Mouse (Mus musculus) G1E (cell line): ENCODE data around the gene Irx2. TPM values are rescaled to one million over a fixed set of nuclear protein-coding genes. Genes with fewer than 3 reads are reported as not detected.

Source experiments
- ATAC-seq: 2 replicates; pipeline ENCODE4 v1.8.0; 2016; ENCODE audit warnings: mild to moderate bottlenecking; ENCODE audit not compliant: insufficient number of reproducible peaks, poor library complexity, low FRiP score, severe bottlenecking; ENCODE audit errors: extremely low read depth
- DNase-seq: peaks from one replicate; pipeline ENCODE4 v3.0.0; 2012; ENCODE audit warnings: low spot score
- H3K27me3 ChIP-seq: 2 replicates; pipeline ENCODE4 v1.6.1; 2012; ENCODE audit warnings: mild to moderate bottlenecking, low read length, inconsistent platforms; ENCODE audit not compliant: insufficient read depth
- H3K36me3 ChIP-seq: replicated peaks from 2 replicates; pipeline ENCODE3; 2012; ENCODE audit warnings: mild to moderate bottlenecking, inconsistent platforms
- H3K4me1 ChIP-seq: 2 replicates; pipeline ENCODE4 v1.6.1; 2012; ENCODE audit warnings: low read depth, low read length, inconsistent platforms, mixed read lengths; ENCODE audit not compliant: insufficient read depth
- H3K4me3 ChIP-seq: 2 replicates; pipeline ENCODE4 v1.5.1; 2012; ENCODE audit warnings: low read depth, mild to moderate bottlenecking, inconsistent platforms, low read length, moderate library complexity, mixed read lengths
- H3K9me3 ChIP-seq: replicated peaks from 2 replicates; pipeline ENCODE4 v1.6.1; 2012; ENCODE audit warnings: inconsistent platforms
- CTCF ChIP-seq: IDR thresholded peaks from 2 replicates; pipeline ENCODE4 v1.5.1; 2012; ENCODE audit warnings: low read depth, low read length, inconsistent platforms, mixed read lengths
- GATA1 ChIP-seq: IDR thresholded peaks from 2 replicates; pipeline ENCODE4 v1.6.1; 2012; ENCODE audit warnings: borderline replicate concordance, low read length, inconsistent platforms, mixed read lengths
- GATA2 ChIP-seq: IDR thresholded peaks from 2 replicates; pipeline ENCODE4 v1.6.1; 2012; ENCODE audit warnings: low read depth, low read length, inconsistent platforms, borderline replicate concordance
- POLR2AphosphoS5 ChIP-seq: IDR thresholded peaks from 2 replicates; pipeline ENCODE4 v1.6.1; 2012; ENCODE audit warnings: low read depth, low read length, inconsistent platforms; ENCODE audit not compliant: insufficient replicate concordance
- TAL1 ChIP-seq: conservative IDR thresholded peaks from 2 replicates; pipeline ENCODE4 v1.6.1; 2012; ENCODE audit warnings: low read depth, low read length, inconsistent platforms, mixed read lengths
- polyA plus RNA-seq: library from polyadenylated mRNA; stranded (reverse); fragments of >175 nt; gene quantifications from 2 replicates; pipeline ENCODE4 v1.2.3, GENCODE M21; 2012
- total RNA-seq, 2 experiments: library from RNA; stranded (forward) in 1 of 2; stranded (reverse) in 1 of 2; fragments of 200-1000 nt in 1 of 2; fragments of >200 nt in 1 of 2; fragmentation: Nextera tagmentation in 1 of 2; gene quantifications; 2 replicates each; pipeline ENCODE4 v1.2.3; 2014 to 2017

Irx2 gene
- total and polyA plus RNA-seq, 3 experiments = 0.49 to 2.4 TPM; not detected in 1

GRCm38 (mm10) chr13:72608706-72609105 lies 19.9 kb upstream of the Irx2 start:
- DNase-seq (no peak), ATAC-seq (no peak)
- Histone ChIP-seq H3K4me1 (no peaks in the 10 kb centered on the region), H3K27me3 (no peaks in the 10 kb centered on the region), H3K9me3 (peaks cover 53% of the 10 kb centered on the region), H3K36me3 (no peaks in the 10 kb centered on the region), H3K4me3 (no peak overlapping the region)
- TF ChIP-seq POLR2AphosphoS5 = no peak
- no peak for TF ChIP-seq GATA1
- TF ChIP-seq GATA2 = no peak
- no peak for TF ChIP-seq CTCF
- no peak for TF ChIP-seq TAL1

GRCm38 (mm10) chr13:72610277-72610676 lies 18.3 kb upstream of the Irx2 start:
- Histone ChIP-seq H3K4me1 (no peaks in the 10 kb centered on the region), H3K4me3 (no peak overlapping the region), H3K9me3 (peaks cover 53% of the 10 kb centered on the region), H3K27me3 (no peaks in the 10 kb centered on the region), H3K36me3 (no peaks in the 10 kb centered on the region)
- ATAC-seq = no peak
- DNase-seq = no peak
- TF ChIP-seq GATA1 (no peak), GATA2 (no peak), CTCF (no peak), POLR2AphosphoS5 (no peak), TAL1 (no peak)

DNA sequence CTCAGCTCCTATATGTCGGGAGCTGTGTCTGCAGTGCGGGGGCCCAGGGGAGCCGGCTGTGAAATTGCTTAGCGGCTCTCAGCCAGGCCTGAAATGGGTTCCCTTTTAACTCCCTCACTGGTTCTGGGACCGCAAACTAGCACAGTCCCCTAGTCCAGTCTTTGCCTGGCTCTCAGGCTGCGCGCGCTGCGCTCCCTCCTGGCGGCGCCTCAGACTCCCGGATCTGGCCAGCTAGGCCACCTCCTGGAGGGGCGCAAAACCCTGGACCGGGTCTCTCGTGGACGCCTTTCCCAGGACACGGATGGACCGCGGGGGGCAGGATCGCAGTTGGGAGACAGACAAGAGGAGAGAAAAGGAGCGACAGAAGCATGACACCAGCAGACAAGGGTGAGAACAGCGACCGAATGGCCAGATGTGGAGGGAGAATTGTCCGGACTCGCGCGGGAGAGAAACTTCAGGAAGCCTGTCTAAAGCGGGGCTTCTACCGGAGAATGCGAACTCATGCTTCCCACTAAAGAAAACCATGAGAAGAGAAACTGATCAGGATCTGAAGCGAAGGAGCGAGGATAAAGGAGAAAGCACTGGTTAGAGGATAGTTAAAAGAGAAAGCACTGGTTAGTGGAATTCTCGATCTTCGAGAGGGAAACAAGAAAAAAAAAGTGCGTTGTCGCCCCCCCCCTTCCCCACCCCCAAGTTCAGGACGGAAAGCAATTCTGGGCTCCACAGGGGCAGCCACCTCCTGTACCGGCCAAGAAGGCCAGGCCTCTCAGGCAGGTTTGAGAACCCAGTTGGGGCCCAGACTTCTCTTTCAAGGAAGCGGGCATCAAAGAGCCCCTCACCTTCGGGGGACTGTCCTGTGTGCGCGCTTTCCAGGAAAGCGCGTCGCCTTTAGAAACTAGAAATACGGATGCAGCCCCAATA lies 4.4 kb upstream of the Irx2 start:
- H3K4me3 ChIP-seq = no peak overlapping the region
- H3K9me3 ChIP-seq = peaks cover 60% of the 10 kb centered on the region
- H3K4me1 ChIP-seq = no peaks in the 10 kb centered on the region
- H3K27me3 ChIP-seq = no peaks in the 10 kb centered on the region; the same call in 1 of the 2 replicates
- no peak for DNase-seq
- no peaks in the 10 kb centered on the region for H3K36me3 ChIP-seq
- no peak for ATAC-seq
- no peak for TF ChIP-seq GATA1
- TF ChIP-seq GATA2 = no peak
- no peak for TF ChIP-seq TAL1
- TF ChIP-seq POLR2AphosphoS5 = no peak
- TF ChIP-seq CTCF = no peak

DNA sequence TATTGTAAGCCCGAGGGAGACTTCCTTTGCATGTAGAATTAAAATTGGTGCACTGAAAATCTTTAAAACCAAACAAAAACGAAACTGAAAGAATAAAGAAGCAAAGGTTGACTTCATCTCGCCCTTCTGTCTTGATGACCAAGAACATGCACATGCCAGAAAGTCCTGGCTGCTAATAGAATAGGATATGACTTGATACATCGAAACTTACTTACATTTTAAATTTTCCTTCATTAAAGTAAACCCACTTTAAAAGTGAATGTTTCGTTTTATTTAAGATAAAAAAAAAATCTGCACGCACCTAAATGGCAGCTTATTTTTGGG lies 3.8 kb upstream of the Irx2 start:
- Histone ChIP-seq H3K36me3 (no peaks in the 10 kb centered on the region), H3K4me1 (no peaks in the 10 kb centered on the region), H3K4me3 (no peak overlapping the region), H3K9me3 (peaks cover 65% of the 10 kb centered on the region), H3K27me3 (no peaks in the 10 kb centered on the region; the same call in 1 of the 2 replicates)
- TF ChIP-seq GATA2 = no peak
- TF ChIP-seq POLR2AphosphoS5 = no peak
- no peak for TF ChIP-seq GATA1
- no peak for TF ChIP-seq CTCF
- TF ChIP-seq TAL1 = no peak
- ATAC-seq = no peak
- DNase-seq = no peak

DNA sequence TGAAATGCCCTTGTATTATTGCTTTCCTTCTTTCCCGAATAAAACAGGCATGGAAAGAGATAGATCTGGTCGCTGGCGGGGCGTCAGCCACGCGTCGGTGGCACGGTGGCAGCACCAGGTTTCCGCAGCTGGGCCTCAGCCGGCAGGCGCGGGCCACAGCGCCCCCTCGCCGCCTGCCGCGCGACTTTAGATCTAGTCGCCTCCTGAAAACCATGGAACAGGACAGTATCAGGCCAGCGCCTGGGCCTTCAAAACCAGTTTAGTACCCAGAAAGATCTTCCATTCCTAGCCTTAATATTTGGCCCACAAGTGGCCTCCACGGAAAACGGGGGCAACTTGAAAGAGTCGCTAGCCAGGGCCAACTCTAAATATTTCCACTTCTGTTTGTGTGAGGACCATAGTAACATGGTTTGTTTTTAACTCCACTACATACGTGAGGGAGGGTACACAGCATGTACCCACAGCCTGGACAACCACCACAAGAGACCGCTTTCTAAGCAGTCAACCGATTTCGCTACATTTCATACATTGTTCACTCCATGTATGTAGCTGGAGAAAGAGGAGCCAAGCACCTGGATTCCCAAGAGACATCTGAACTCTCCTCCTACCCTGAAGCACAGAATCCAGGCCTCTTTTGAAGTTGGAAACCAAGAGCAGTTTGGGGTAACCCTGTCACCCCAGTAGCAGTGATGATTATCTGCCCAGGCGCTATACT lies 3.2 kb upstream of the Irx2 start:
- no peak for TF ChIP-seq TAL1
- no peak for TF ChIP-seq POLR2AphosphoS5
- TF ChIP-seq CTCF = no peak
- TF ChIP-seq GATA1 = no peak
- TF ChIP-seq GATA2 = no peak
- no peaks in the 10 kb centered on the region; the same call in 1 of the 2 replicates for H3K27me3 ChIP-seq
- no peak for DNase-seq
- ATAC-seq = no peak
- peaks cover 67% of the 10 kb centered on the region for H3K9me3 ChIP-seq
- no peaks in the 10 kb centered on the region for H3K4me1 ChIP-seq
- no peak overlapping the region; the same call in 1 of the 2 replicates for H3K4me3 ChIP-seq
- H3K36me3 ChIP-seq = no peaks in the 10 kb centered on the region

GRCm38 (mm10) chr13:72627391-72628321 lies 964 bp upstream of the Irx2 start:
- no peak for ATAC-seq
- Histone ChIP-seq H3K4me3 (peak overlapping the region; percentile 13; the same call in 1 of the 2 replicates), H3K27me3 (no peaks in the 10 kb centered on the region; the same call in 1 of the 2 replicates), H3K9me3 (peaks cover 74% of the 10 kb centered on the region), H3K36me3 (no peaks in the 10 kb centered on the region), H3K4me1 (no peaks in the 10 kb centered on the region)
- no peak for DNase-seq
- no peak for TF ChIP-seq TAL1
- TF ChIP-seq POLR2AphosphoS5 = no peak
- TF ChIP-seq CTCF = no peak
- TF ChIP-seq GATA2 = no peak
- TF ChIP-seq GATA1 = no peak
